Mouse (Mus musculus) forebrain, postnatal 0 days (tissue): ENCODE data around the gene Gnas. TPM values are rescaled to one million over a fixed set of nuclear protein-coding genes. Genes with fewer than 3 reads are reported as not detected.

Experiments
- ATAC-seq: fragments of 200-750 bp; cut with Nextera tagmentation; 2 replicates; pipeline ENCODE4 v1.8.0; 2017; ENCODE audit warnings: mild to moderate bottlenecking, moderate library complexity
- DNase-seq: peaks from one replicate; pipeline ENCODE4 v3.0.0-alpha.2; 2015
- H3K27ac ChIP-seq: fragments of 300-500 bp; sonication (generic); 2 replicates; pipeline ENCODE4 v1.5.1; 2014; ENCODE audit warnings: low read depth, mild to moderate bottlenecking, antibody characterized with exemption, low read length, moderate library complexity, mixed read lengths
- H3K27me3 ChIP-seq: fragments of 300-500 bp; sonication (generic); 2 replicates; pipeline ENCODE4 v1.6.1; 2014; ENCODE audit warnings: mild to moderate bottlenecking, low read length, mixed read lengths; ENCODE audit not compliant: insufficient read depth
- H3K36me3 ChIP-seq: fragments of 300-500 bp; sonication (generic); 2 replicates; pipeline ENCODE4 v1.6.1; 2014; ENCODE audit warnings: mild to moderate bottlenecking, moderate library complexity; ENCODE audit not compliant: insufficient read depth
- H3K4me1 ChIP-seq: fragments of 300-500 bp; sonication (generic); 2 replicates; pipeline ENCODE4 v1.6.1; 2014; ENCODE audit warnings: antibody characterized with exemption; ENCODE audit not compliant: insufficient read depth
- H3K4me2 ChIP-seq: fragments of 300-500 bp; sonication (generic); 2 replicates; pipeline ENCODE4 v1.6.1; 2014; ENCODE audit warnings: low read depth, mild to moderate bottlenecking, moderate library complexity
- H3K4me3 ChIP-seq: fragments of 300-500 bp; sonication (generic); 2 replicates; pipeline ENCODE4 v1.5.1; 2014; ENCODE audit warnings: low read depth, low read length, mixed read lengths
- H3K9ac ChIP-seq: fragments of 300-500 bp; sonication (generic); 2 replicates; pipeline ENCODE4 v1.6.1; 2014; ENCODE audit warnings: mild to moderate bottlenecking
- H3K9me3 ChIP-seq: fragments of 300-500 bp; sonication (generic); 2 replicates; pipeline ENCODE4 v1.6.1; 2016; ENCODE audit warnings: low read length
- CTCF ChIP-seq: sonication (generic); IDR thresholded peaks from 2 replicates; pipeline ENCODE4 v1.5.1; 2016; ENCODE audit warnings: antibody characterized with exemption, control low read depth, low read depth
- WGBS: fragments of 180-500 bp; shearing (Covaris S2); extraction: QIAGEN DNeasy Blood & Tissue Kit; methylation state at CpG from one replicate; pipeline ENCODE4 v1.1.7; 2014; 5-methylcytosine and 5-hydroxymethylcytosine counted together
- polyA plus RNA-seq: library from polyadenylated mRNA; unstranded; fragments of >200 nt; fragmentation: Nextera tagmentation; extraction: Ambion mirVana; gene quantifications from 2 replicates; pipeline ENCODE4 v1.2.1, GENCODE M21; 2015
- total RNA-seq: library from RNA; depleted of rRNA; stranded (reverse); fragments of >200 nt; gene quantifications from 2 replicates; pipeline ENCODE4 v1.2.3, GENCODE M21; 2014; rRNA removed

Gnas gene
- total RNA-seq (1,201 and 1,512 TPM in 2 replicates), polyA plus RNA-seq (1,404 and 1,604 TPM in 2 replicates)

GRCm38 (mm10) chr2:174284011-174284410 lies at the start of gene Gnas:
TSS of gene Gnas (plus strand) at chr2:174284320.
- Histone ChIP-seq H3K4me1 (no peaks in the 10 kb centered on the region), H3K4me2 (peak within 1 kb of the TSS; percentile 37), H3K36me3 (peaks cover 41% of the 10 kb centered on the region), H3K4me3 (peak within 1 kb of the TSS; percentile 26), H3K9me3 (no peaks in the 10 kb centered on the region), H3K27me3 (peaks cover 40% of the 10 kb centered on the region), H3K27ac (no peak within 1 kb of the TSS), H3K9ac (no peak within 1 kb of the TSS)
- DNase-seq (peak; percentile 70), ATAC-seq (peak; percentile 67)
- peak; percentile 76 for TF ChIP-seq CTCF
- 54% methylated on average over 19 of the region's 19 CpGs for WGBS

GRCm38 (mm10) chr2:174242431-174242830 lies 41.7 kb upstream of the Gnas start:
- Histone ChIP-seq H3K27ac (no peak overlapping the region), H3K36me3 (no peaks in the 10 kb centered on the region), H3K4me3 (no peak overlapping the region), H3K4me2 (no peak overlapping the region), H3K9ac (no peak overlapping the region), H3K4me1 (no peaks in the 10 kb centered on the region), H3K27me3 (no peaks in the 10 kb centered on the region), H3K9me3 (0 out of 2 replicates have a peak, but pooled peaks cover 4% of the 10 kb centered on the region)
- WGBS, result 92% methylated on average over 5 of the region's 5 CpGs
- DNase-seq, result no peak
- ATAC-seq, result no peak
- no peak for TF ChIP-seq CTCF

GRCm38 (mm10) chr2:174251963-174252362 lies 32.2 kb upstream of the Gnas start:
- no peaks in the 10 kb centered on the region for H3K9me3 ChIP-seq
- no peak overlapping the region for H3K27ac ChIP-seq
- no peaks in the 10 kb centered on the region for H3K36me3 ChIP-seq
- no peak overlapping the region for H3K4me3 ChIP-seq
- H3K9ac ChIP-seq, result no peak overlapping the region
- no peak for DNase-seq
- H3K4me1 ChIP-seq, result no peaks in the 10 kb centered on the region
- TF ChIP-seq CTCF, result no peak
- no peak for ATAC-seq
- no peaks in the 10 kb centered on the region for H3K27me3 ChIP-seq
- no peak overlapping the region for H3K4me2 ChIP-seq

GRCm38 (mm10) chr2:174257312-174257711 lies 26.8 kb upstream of the Gnas start:
- Histone ChIP-seq H3K4me2 (no peak overlapping the region), H3K4me1 (no peaks in the 10 kb centered on the region), H3K9ac (no peak overlapping the region), H3K4me3 (no peak overlapping the region), H3K36me3 (no peaks in the 10 kb centered on the region), H3K27ac (no peak overlapping the region), H3K9me3 (no peaks in the 10 kb centered on the region), H3K27me3 (no peaks in the 10 kb centered on the region)
- ATAC-seq (no peak), DNase-seq (no peak)
- 32% methylated on average over 2 of the region's 2 CpGs for WGBS
- TF ChIP-seq CTCF, result no peak

- no peak for ATAC-seq
- H3K36me3 ChIP-seq, result no peaks in the 10 kb centered on the region
Measured at GRCm38 (mm10) chr2:174260004-174260403, 24.1 kb upstream of the Gnas start.

GRCm38 (mm10) chr2:174260908-174261800 lies 23.0 kb upstream of the Gnas start:
- DNase-seq, result no peak
- H3K4me3 ChIP-seq, result no peak overlapping the region
- no peak for ATAC-seq
- no peak overlapping the region for H3K9ac ChIP-seq
- H3K27ac ChIP-seq, result no peak overlapping the region
- no peaks in the 10 kb centered on the region for H3K27me3 ChIP-seq
- no peaks in the 10 kb centered on the region for H3K9me3 ChIP-seq
- H3K4me1 ChIP-seq, result no peaks in the 10 kb centered on the region
- no peak overlapping the region for H3K4me2 ChIP-seq
- 10% methylated on average over 4 of the region's 4 CpGs for whole genome bisulfite sequencing
- no peaks in the 10 kb centered on the region for H3K36me3 ChIP-seq
- no peak for TF ChIP-seq CTCF

More at GRCm38 (mm10) chr2:174260004-174260403, 24.1 kb upstream of the Gnas start:
- Histone ChIP-seq H3K4me3 (no peak overlapping the region), H3K9me3 (no peaks in the 10 kb centered on the region), H3K4me1 (no peaks in the 10 kb centered on the region), H3K4me2 (no peak overlapping the region), H3K27me3 (no peaks in the 10 kb centered on the region), H3K27ac (no peak overlapping the region), H3K9ac (no peak overlapping the region)
- no peak for TF ChIP-seq CTCF
- no peak for DNase-seq
- WGBS, result 16% methylated on average over 3 of the region's 3 CpGs

- H3K27me3 ChIP-seq, result no peaks in the 10 kb centered on the region
- peaks cover 2% of the 10 kb centered on the region; the same call in 1 of the 2 replicates for H3K36me3 ChIP-seq
- H3K27ac ChIP-seq, result no peak overlapping the region
- no peak for TF ChIP-seq CTCF
- no peak overlapping the region for H3K4me3 ChIP-seq
- H3K4me1 ChIP-seq, result no peaks in the 10 kb centered on the region
- no peak overlapping the region for H3K4me2 ChIP-seq
- DNase-seq (no peak), ATAC-seq (no peak)
- no peak overlapping the region for H3K9ac ChIP-seq
- 46% methylated on average over 6 of the region's 6 CpGs for WGBS
- H3K9me3 ChIP-seq, result no peaks in the 10 kb centered on the region
Measured at GRCm38 (mm10) chr2:174261801-174262200, 22.3 kb upstream of the Gnas start.
